Mouse (Mus musculus) heart, adult 2 months (tissue): ENCODE data around the gene Soga3. TPM values are rescaled to one million over a fixed set of nuclear protein-coding genes. Genes with fewer than 3 reads are reported as not detected.

ENCODE experiments used
- DNase-seq, 2 experiments: peaks; one replicate each; pipeline ENCODE4 v3.0.0; 2021
- H3K27ac ChIP-seq: fragments of 200-600 bp; 2 replicates; pipeline ENCODE4 v1.8.1; 2022
- H3K27me3 ChIP-seq: fragments of 200-500 bp; 2 replicates; pipeline ENCODE4 v1.6.1; 2012; ENCODE audit warnings: mild to moderate bottlenecking, low read length, inconsistent platforms, mixed read lengths; ENCODE audit not compliant: control insufficient read depth, insufficient read depth
- H3K36me3 ChIP-seq: fragments of 200-500 bp; 2 replicates; pipeline ENCODE4 v1.6.1; 2012; ENCODE audit warnings: low read length, inconsistent platforms; ENCODE audit not compliant: control insufficient read depth, insufficient read depth
- H3K4me1 ChIP-seq: fragments of 200-500 bp; 2 replicates; pipeline ENCODE4 v1.6.1; 2011; ENCODE audit warnings: low read length; ENCODE audit not compliant: control insufficient read depth, insufficient read depth
- H3K4me3 ChIP-seq: fragments of 200-600 bp; 2 replicates; pipeline ENCODE4 v1.8.1; 2022
- H3K79me2 ChIP-seq: fragments of 200-500 bp; replicated peaks from 2 replicates; pipeline ENCODE4 v1.6.1; 2012; ENCODE audit warnings: mild to moderate bottlenecking, inconsistent platforms, low read length, moderate library complexity, mixed read lengths; ENCODE audit not compliant: control insufficient read depth, insufficient read depth
- H3K9ac ChIP-seq: fragments of 200-500 bp; 2 replicates; pipeline ENCODE4 v1.6.1; 2012; ENCODE audit warnings: low read depth, mild to moderate bottlenecking, control low read depth, inconsistent platforms, low read length, mixed read lengths
- CTCF ChIP-seq: fragments of 200-600 bp; IDR thresholded peaks from 2 replicates; pipeline ENCODE4 v1.8.1; 2022; ENCODE audit warnings: antibody characterized with exemption, mild to moderate bottlenecking, moderate library complexity
- EP300 ChIP-seq: fragments of 200-500 bp; IDR thresholded peaks from 2 replicates; pipeline ENCODE4 v1.6.1; 2011; ENCODE audit warnings: low read depth, low read length, control low read depth; ENCODE audit not compliant: insufficient read depth
- POLR2A ChIP-seq: fragments of 200-500 bp; IDR thresholded peaks from 2 replicates; pipeline ENCODE4 v1.6.1; 2011; ENCODE audit warnings: mild to moderate bottlenecking, low read depth, low read length, control low read depth; ENCODE audit not compliant: insufficient read depth
- WGBS: fragments of 180-500 bp; shearing (Covaris S2); methylation state at CpG from one replicate; pipeline ENCODE4 v1.1.7; 2018; 5-methylcytosine and 5-hydroxymethylcytosine counted together
- intact Hi-C: fragments of 180-260 bp; cut with DNase I; formaldehyde crosslinking; loops from one replicate; pipeline ENCODE4 v1.15.1; 2025
- polyA plus RNA-seq: library from polyadenylated mRNA; depleted of rRNA; stranded (reverse); fragments of >200 nt; gene quantifications from 2 replicates; pipeline ENCODE4 v1.2.3, GENCODE M21; 2012
- total RNA-seq, 2 experiments: library from RNA; stranded (reverse); gene quantifications; 2 replicates each; pipeline ENCODE4 v1.2.3; 2021

Soga3 gene
- total and polyA plus RNA-seq, 3 experiments = 0.06 TPM; not detected in 2

DNA sequence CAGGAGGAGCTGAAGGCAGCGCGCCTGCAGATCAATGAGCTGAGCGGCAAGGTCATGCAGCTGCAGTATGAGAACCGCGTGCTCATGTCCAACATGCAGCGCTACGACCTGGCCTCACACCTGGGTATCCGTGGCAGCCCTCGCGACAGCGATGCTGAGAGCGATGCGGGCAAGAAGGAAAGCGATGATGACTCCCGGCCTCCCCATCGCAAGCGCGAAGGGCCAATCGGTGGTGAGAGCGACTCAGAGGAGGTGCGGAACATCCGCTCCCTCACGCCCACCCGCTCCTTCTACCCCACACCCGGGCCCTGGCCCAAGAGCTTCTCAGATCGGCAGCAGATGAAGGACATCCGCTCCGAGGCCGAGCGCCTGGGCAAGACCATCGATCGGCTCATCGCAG is 53.2 kb downstream of the Soga3 start:
- H3K36me3 ChIP-seq = no peaks in the 10 kb centered on the region
- H3K27ac ChIP-seq = no peak overlapping the region
- WGBS = 96% methylated on average over 33 of the region's 33 CpGs
- no peak overlapping the region for H3K4me3 ChIP-seq
- intact Hi-C loops = no loop called here
- H3K27me3 ChIP-seq = no peaks in the 10 kb centered on the region
- TF ChIP-seq POLR2A (no peak), CTCF (no peak), EP300 (no peak)
- no peak overlapping the region for H3K9ac ChIP-seq
- no peaks in the 10 kb centered on the region for H3K4me1 ChIP-seq
- no peaks in the 10 kb centered on the region for H3K79me2 ChIP-seq
- DNase-seq = no peak

DNA sequence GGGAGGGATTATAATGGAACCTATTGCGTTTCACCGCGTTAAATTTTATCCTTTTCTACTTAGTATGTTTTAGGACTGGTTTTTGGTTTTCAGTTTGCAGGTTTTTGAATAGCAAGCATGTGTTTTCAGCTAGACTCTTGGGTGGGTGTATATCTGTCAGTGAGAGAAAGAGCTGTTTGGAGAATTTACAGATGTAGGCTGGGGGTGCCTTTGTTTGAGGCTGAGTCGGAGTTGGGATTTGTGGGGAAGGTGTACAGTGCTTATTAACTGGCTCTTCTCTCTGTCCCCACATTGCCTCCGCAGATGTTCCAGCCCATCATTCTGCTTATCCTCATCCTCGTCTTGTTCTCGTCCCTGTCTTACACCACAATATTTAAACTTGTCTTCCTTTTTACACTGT is 55.0 kb downstream of the Soga3 start, which contains the start of gene Gm49353:
Gene Gm49353, plus strand, starts transcription at position 313 of the 400 bp plus-strand sequence.
- no peaks in the 10 kb centered on the region for H3K27me3 ChIP-seq
- DNase-seq = no peak
- H3K27ac ChIP-seq = no peak within 1 kb of the TSS
- no peaks in the 10 kb centered on the region for H3K79me2 ChIP-seq
- no peak within 1 kb of the TSS for H3K9ac ChIP-seq
- TF ChIP-seq EP300 (no peak), CTCF (no peak), POLR2A (no peak)
- H3K4me1 ChIP-seq = no peaks in the 10 kb centered on the region
- intact Hi-C loops = no loop called here
- no peaks in the 10 kb centered on the region for H3K36me3 ChIP-seq
- no peak within 1 kb of the TSS for H3K4me3 ChIP-seq
- WGBS = 79% methylated on average over 7 of the region's 7 CpGs

- H3K27ac ChIP-seq = no peak overlapping the region
- WGBS = 64% methylated on average over 3 of the region's 3 CpGs
- H3K9ac ChIP-seq = no peak overlapping the region
- no peaks in the 10 kb centered on the region for H3K4me1 ChIP-seq
- H3K79me2 ChIP-seq = no peaks in the 10 kb centered on the region
- H3K36me3 ChIP-seq = no peaks in the 10 kb centered on the region
- no peaks in the 10 kb centered on the region for H3K27me3 ChIP-seq
- no peak for DNase-seq
- intact Hi-C loops = no loop called here
- TF ChIP-seq CTCF (no peak), EP300 (no peak)
- no peak overlapping the region for H3K4me3 ChIP-seq
These were observed 56.2 kb downstream of the Soga3 start for GRCm38 (mm10) chr10:29199835-29200234.

DNA sequence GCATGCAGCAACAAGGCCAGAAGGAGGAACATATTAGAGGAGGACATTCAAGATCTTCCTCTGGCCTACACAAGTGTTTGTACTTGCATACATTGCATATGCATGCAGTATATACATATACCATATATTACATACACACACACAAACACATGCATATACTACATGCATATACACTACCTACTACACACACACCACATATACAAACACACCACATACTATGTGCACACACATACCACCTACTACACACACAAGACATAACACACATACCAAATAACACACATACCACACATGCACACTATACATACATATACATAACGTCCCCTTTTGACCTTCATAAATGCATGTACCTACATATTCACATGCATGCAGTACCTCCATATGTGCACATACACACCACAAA is 57.0 kb downstream of the Soga3 start:
- Histone ChIP-seq H3K4me1 (no peaks in the 10 kb centered on the region), H3K9ac (no peak overlapping the region), H3K27me3 (no peaks in the 10 kb centered on the region), H3K4me3 (no peak overlapping the region), H3K79me2 (no peaks in the 10 kb centered on the region), H3K36me3 (no peaks in the 10 kb centered on the region), H3K27ac (no peak overlapping the region)
- no peak for DNase-seq
- intact Hi-C loops = no loop called here
- WGBS = 86% methylated on average over 1 of the region's 1 CpGs
- TF ChIP-seq EP300 (no peak), CTCF (no peak), POLR2A (no peak)

- Histone ChIP-seq H3K27me3 (no peaks in the 10 kb centered on the region), H3K4me1 (no peaks in the 10 kb centered on the region), H3K9ac (no peak overlapping the region), H3K27ac (no peak overlapping the region), H3K36me3 (no peaks in the 10 kb centered on the region), H3K4me3 (no peak overlapping the region), H3K79me2 (no peaks in the 10 kb centered on the region)
- intact Hi-C loops = no loop called here
- TF ChIP-seq EP300 (no peak), POLR2A (no peak), CTCF (peak; percentile 75)
- DNase-seq = no peak
These were observed 63.1 kb downstream of the Soga3 start for GRCm38 (mm10) chr10:29206730-29207129.

DNA sequence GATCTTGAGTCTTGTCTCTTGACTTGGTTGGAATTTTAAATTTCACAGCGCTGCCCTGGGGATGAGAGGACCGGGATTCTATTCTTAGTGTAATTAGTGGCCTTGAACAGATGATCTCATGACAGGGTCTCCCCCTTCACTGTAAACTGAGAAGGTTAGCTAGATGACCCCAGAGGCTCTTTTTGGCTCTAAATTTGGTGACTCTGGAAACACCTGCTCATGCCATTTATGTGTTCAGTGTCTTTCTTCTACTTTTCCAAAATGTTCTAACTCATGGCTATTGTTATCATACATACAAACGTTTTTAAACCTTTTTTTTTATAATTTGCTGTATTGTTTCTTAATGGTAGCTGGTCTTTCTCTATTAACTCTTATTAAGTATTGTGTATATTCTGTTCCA is 65.1 kb downstream of the Soga3 start:
- intact Hi-C loops = no loop called here
- H3K79me2 ChIP-seq = no peaks in the 10 kb centered on the region
- TF ChIP-seq EP300 = no peak
- TF ChIP-seq CTCF = no peak
- TF ChIP-seq POLR2A = no peak
- H3K4me1 ChIP-seq = no peaks in the 10 kb centered on the region; the same call in 1 of the 2 replicates
- no peak for DNase-seq
- WGBS = 35% methylated on average over 3 of the region's 3 CpGs
- no peaks in the 10 kb centered on the region for H3K27me3 ChIP-seq
- no peaks in the 10 kb centered on the region for H3K36me3 ChIP-seq
- no peak overlapping the region for H3K9ac ChIP-seq
- H3K4me3 ChIP-seq = no peak overlapping the region
- no peak overlapping the region for H3K27ac ChIP-seq

DNA sequence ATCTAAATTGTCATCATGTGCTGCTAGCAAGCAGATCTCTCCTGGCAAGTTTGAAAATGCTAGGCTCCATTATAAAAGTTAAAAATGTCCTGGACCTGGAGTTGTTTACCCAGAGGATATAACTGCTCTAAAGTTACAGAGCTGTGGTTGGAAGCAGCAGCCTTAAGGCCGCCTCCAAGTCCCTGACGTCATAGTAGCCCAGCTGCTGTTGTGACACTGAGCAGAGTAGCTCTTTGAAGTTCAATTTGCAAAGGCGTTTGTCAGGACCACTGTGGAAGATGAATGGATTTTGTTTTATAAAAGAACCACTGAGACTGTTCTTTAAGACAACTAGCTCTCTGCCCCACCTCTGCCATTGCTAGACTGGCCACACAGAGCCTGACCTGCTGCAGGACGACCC is 67.8 kb downstream of the Soga3 start, which contains the start of gene 9330159F19Rik:
Gene 9330159F19Rik, plus strand, starts transcription at position 154 of the 400 bp plus-strand sequence.
- Histone ChIP-seq H3K4me3 (no peak within 1 kb of the TSS), H3K36me3 (no peaks in the 10 kb centered on the region), H3K27me3 (no peaks in the 10 kb centered on the region), H3K27ac (no peak within 1 kb of the TSS), H3K79me2 (no peaks in the 10 kb centered on the region), H3K9ac (no peak within 1 kb of the TSS), H3K4me1 (no peaks in the 10 kb centered on the region; the same call in 1 of the 2 replicates)
- DNase-seq = peak in 1 of 2 experiments; percentile 36
- TF ChIP-seq CTCF (no peak), POLR2A (peak; percentile 33; the same call in 1 of the 2 replicates), EP300 (no peak)
- 15% methylated on average over 4 of the region's 4 CpGs for WGBS
- intact Hi-C loops = no loop called here
